Mouse (Mus musculus) T-helper 2 cell (primary cell): ENCODE data around the gene Dnmt3c.
"Not testable (repeated sequence)": the region's sequence is repeated elsewhere in the genome, so short reads cannot be mapped to it uniquely, and the experiment has no call there.

Experiments used
- in situ Hi-C: fragments of 300-600 bp; cut with MboI, MseI; formaldehyde crosslinking; loops from one replicate; pipeline ENCODE4 v1.15.1; 2025; ENCODE audit warnings: high pct_unique_total_duplicates

Gene Dnmt3c

GRCm38 (mm10) chr2:153696352-153696751, at the start of gene Dnmt3c:
Gene Dnmt3c (plus strand): TSS chr2:153696652.
- in situ Hi-C loops: no loop called here

DNA sequence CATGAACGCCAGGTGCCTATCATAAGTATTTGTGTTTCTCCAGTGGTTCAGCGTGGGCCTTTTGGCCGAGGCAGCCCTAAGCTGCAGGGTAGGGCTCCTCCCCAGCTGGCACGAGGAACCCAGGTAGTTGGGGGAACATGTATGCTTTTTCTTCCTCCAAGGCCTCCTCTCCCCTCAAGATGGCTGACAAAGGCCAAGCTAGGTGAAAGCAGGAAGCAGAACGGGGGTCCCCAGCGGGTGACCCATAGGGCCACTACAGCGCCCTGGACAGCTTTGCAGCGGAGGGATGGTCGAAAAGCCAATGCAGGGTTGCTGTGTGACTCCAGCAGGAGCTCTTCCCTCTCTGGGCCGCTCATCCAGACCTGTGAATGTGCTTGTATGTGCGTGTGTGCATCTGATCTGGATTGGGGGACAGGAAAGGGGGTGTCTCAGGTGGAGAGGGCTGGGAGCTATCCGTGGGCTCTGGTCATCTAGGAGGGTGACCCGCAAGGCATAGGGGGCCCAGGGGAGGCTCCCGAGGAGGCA, 47.6 kb upstream of the Dnmt3c start:
- in situ Hi-C loops: no loop called here

DNA sequence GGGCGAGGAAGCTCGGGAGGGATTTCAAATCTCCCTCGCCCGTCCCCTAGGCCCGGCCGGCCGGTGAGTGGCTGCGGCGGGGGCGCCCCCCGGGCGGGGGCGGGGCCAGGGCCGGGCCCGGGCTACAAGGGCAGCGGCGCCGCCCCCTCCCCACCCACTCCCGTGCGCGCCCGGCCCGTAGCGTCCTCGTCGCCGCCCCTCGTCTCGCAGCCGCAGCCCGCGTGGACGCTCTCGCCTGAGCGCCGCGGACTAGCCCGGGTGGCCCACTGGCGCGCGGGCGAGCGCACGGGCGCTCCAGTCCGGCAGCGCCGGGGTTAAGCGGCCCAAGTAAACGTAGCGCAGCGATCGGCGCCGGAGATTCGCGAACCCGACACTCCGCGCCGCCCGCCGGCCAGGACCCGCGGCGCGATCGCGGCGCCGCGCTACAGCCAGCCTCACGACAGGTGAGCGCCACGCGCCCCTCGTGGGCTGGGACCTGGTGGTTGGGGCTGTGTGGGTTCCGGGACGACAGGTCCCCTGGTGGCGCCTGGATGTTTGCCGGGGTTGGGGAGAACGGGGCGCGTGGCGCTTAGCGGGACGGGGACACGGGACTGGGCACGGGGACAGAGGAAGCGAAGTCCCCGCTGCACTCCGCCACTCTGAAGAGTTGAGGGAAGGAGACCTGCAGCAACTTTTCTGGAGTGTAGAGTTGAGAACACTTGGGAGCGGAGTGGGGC, 47.0 kb upstream of the Dnmt3c start, which contains the start of gene Dnmt3b:
TSS of gene Dnmt3b (plus strand) at position 153 of the 716 bp plus-strand sequence.
- in situ Hi-C loops: no loop called here

- in situ Hi-C loops: no loop called here
Measured at GRCm38 (mm10) chr2:153650014-153650687, 46.3 kb upstream of the Dnmt3c start.

- in situ Hi-C loops: no loop called here
Measured at GRCm38 (mm10) chr2:153651681-153652080, 44.8 kb upstream of the Dnmt3c start.

DNA sequence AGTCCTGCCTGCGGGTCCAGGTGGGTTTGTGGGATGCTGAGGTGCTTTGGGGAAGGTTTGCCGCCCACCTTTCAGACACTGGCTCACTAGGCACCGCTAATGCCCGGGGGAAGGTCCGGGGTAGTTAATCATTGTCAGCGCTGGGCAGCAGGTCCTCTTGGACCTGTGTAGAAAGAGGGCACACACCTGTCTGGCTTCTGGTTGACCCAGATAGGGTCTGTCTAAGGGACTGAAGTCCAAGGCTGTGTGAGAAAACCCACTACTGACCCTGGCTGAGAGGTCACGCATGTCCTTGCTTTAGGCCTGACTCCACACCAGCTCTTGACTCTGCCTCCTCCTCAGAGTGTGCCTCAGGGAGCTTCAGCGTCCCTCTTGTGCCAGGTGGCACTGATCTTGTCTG, 38.8 kb upstream of the Dnmt3c start:
- in situ Hi-C loops: not testable (repeated sequence)

DNA sequence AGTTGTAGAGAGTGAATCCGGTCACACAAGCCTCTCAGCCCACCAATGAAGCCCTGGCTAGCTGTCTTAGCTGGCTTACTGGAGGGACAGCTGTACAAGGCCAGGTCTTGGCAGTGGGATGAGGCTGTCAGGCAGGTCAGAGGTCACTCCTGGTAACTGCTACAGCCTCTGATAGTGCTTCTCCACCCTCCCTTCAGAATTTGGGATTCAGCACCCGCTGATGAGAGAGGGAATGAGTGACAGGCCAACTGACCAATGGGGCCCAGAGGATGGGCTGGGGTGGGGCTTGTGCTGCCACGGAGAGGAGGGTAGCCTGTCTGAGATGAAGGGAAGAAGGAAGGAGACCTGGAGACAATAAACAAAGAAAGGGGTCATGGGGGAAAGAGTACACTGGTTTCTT, 35.8 kb upstream of the Dnmt3c start:
- in situ Hi-C loops: no loop called here

- in situ Hi-C loops: no loop called here
Measured at GRCm38 (mm10) chr2:153665401-153665800, 31.1 kb upstream of the Dnmt3c start.

GRCm38 (mm10) chr2:153668754-153669376, 27.6 kb upstream of the Dnmt3c start:
- in situ Hi-C loops: no loop called here

- in situ Hi-C loops: loop anchor here (5.0 to 10.0 kb wide), 2 partner anchors 47 to 265 kb away; partner anchors contain the start of gene Bpifb4
Measured at GRCm38 (mm10) chr2:153670111-153670510, 26.3 kb upstream of the Dnmt3c start.

GRCm38 (mm10) chr2:153672619-153673018, 23.8 kb upstream of the Dnmt3c start:
- in situ Hi-C loops: loop anchor here (5.0 to 10.0 kb wide), 2 partner anchors 45 to 262 kb away; partner anchors contain the start of gene Bpifb4

GRCm38 (mm10) chr2:153675364-153675763, 21.1 kb upstream of the Dnmt3c start:
- in situ Hi-C loops: loop anchor here (10.0 kb wide), 1 partner anchor 259 kb away; the partner anchor contains the start of gene Bpifb4

DNA sequence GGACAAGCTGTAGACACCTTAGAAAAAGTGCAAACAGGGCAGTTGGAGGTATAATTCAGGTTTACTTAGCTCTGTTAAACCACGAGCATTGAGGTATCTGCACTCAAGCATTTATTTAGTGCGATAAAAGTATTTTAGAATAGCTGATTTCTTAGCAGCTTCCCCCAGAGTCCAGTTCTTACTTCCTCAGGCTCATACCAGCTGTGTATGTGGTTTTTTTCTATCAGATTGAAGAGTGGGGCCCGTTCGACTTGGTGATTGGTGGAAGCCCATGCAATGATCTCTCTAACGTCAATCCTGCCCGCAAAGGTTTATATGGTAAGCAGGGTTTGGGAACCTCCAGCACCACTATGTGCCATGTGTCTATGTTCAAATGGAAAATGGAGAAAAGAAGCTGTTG, 19.5 kb upstream of the Dnmt3c start:
- in situ Hi-C loops: loop anchor here (10.0 kb wide), 1 partner anchor 258 kb away; the partner anchor contains the start of gene Bpifb4

DNA sequence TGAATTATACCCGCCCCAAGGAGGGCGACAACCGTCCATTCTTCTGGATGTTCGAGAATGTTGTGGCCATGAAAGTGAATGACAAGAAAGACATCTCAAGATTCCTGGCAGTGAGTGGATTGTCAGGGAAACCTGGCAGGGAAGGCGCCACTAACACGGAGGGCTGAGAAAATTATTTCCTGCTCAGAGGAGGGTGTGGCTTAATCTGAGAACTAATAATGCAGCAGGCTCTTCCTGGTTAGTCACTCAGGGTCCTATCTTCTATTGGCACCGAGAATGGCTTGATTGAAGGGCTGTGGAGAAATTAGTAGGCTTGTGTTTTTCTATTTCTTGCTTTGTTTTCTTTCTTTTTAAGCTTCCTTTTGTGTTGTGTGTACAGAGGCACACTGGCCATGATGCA, 18.9 kb upstream of the Dnmt3c start:
- in situ Hi-C loops: loop anchor here (10.0 kb wide), 1 partner anchor 257 kb away; the partner anchor contains the start of gene Bpifb4

DNA sequence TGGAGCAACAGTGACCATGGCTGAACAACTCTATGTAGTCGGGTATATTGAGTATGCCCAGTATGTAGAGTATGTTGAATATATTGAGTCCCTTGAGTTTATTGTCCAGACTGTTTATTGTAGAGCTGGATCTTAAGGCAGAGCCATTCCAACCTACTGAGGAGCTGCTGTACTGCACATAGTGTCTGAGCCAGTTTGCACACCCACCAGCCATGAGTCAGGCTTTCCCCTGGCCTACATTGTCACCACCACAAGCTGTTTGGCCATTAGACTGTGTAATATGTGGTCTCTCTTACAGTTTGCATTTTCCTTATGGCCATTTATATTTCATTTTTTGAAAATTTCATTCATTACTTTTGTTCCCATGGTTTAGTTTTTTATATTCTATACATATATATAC, 16.5 kb upstream of the Dnmt3c start:
- in situ Hi-C loops: loop anchor here (10.0 kb wide), 1 partner anchor 255 kb away; the partner anchor contains the start of gene Bpifb4

DNA sequence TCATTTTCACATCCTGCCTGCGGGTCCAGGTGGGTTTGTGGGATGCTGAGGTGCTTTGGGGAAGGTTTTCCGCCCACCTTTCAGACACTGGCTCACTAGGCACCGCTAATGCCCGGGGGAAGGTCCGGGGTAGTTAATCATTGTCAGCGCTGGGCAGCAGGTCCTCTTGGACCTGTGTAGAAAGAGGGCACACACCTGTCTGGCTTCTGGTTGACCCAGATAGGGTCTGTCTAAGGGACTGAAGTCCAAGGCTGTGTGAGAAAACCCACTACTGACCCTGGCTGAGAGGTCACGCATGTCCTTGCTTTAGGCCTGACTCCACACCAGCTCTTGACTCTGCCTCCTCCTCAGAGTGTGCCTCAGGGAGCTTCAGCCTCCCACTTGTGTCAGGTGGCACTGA, 3.0 kb upstream of the Dnmt3c start:
- in situ Hi-C loops: not testable (repeated sequence)

- in situ Hi-C loops: no loop called here
Measured at GRCm38 (mm10) chr2:153694462-153695085, 1.9 kb upstream of the Dnmt3c start.

DNA sequence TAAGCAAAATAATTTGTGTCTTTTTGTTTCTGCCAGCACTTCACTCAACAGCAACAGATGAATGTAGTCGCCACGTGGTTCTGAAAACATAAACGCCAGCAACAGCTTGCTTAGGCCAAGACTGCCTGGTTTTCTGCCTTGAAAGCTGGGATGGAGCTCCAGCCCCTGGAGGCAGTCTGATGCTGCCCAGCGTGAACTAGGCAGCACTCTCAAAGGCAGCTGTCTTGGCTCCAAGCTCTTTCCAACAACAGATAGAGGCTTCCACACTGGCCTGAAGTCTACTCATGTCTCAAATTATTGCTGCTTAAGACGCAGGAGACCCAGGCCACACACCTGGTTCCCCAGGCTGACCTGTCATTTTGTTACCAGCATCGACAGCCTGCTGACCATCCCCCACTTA, 6.9 kb downstream of the Dnmt3c start:
- in situ Hi-C loops: no loop called here

- in situ Hi-C loops: no loop called here
Measured at GRCm38 (mm10) chr2:153710701-153711330, 14.4 kb downstream of the Dnmt3c start.

DNA sequence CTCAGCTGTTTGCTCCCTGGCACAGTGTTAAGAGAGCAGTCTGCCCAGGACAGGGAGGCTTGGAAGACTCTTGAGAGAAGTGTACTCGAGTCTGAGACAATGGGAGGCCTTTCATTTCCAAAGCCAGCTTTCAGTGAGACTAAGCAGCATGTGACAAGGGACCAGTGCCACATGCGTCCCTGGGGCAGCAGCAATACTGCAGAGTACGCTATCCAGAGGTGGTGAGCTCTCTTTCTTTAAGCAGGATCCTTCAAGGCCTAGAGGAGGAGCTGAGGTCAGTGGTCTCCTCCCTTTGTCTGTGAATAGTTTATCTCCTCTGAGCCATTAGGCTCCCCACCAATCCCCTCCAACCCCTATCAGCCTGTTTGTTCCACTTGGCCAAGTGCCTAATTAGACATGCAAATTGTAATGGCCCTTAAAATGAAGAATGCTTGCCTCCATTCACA, 16.2 kb downstream of the Dnmt3c start:
- in situ Hi-C loops: no loop called here

DNA sequence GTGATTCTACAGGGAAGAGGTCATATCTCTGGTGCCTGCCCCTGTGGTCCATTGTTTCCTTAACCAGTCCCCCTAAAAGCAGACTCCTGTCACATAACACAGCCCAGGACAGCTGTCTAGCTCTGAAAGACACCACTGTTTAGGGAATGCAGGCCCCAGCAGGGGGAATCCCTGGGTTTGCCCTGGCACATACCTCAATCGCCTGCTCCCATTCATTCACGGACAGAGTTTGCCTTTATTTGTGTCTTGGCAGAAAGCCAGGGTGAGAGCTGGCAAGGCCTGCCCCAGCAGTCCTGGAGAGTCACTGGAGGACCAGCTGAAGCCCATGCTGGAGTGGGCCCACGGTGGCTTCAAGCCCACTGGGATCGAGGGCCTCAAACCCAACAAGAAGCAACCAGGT, 16.8 kb downstream of the Dnmt3c start:
- in situ Hi-C loops: no loop called here
